ENCODE assay signal across 8 mouse cellular contexts in genomic region chr5:31295606-31296141, GRCm38 (mm10). TPM values are rescaled to one million over a fixed set of nuclear protein-coding genes. Genes with fewer than 3 reads are reported as not detected.
DNase-seq lines count a peak whose midpoint lies in the region; ATAC-seq and TF ChIP-seq lines count a peak whose summit lies in the region.

Gene Fndc4 (minus strand): TSS chr5:31296080.

- H3K9ac ChIP-seq in liver, embryonic 15.5 days = peak within 1 kb of the TSS; percentile 53

- no peak for TF ChIP-seq POLR2A in spleen, adult 2 months (IDR thresholded peaks at IDR 0.05; ENCODE audit: low read depth, low read length)

- DNase-seq in spleen, adult 2 months (ENCODE audit: low read depth in 1 of 2, low spot score in 2 of 2) = no peak
- no peak for DNase-seq in spleen, postnatal 36 days (ENCODE audit: low spot score in 2 of 2)
- peak; percentile 77 to 84 for DNase-seq in cerebellum, postnatal 25 days
- peak; percentile 76 for DNase-seq in heart, embryonic 10.5 days (ENCODE audit: low spot score)
- DNase-seq in kidney, postnatal 10 days = peak; percentile 75
- DNase-seq in retina, postnatal 1 day = peak; percentile 81
- DNase-seq in spleen, adult 18-20 months = no peak

- peaks cover 15% of the 10 kb centered on the region for H3K27me3 ChIP-seq in spleen, adult 2 months (ENCODE audit: control insufficient read depth, insufficient read depth, low read length)
- peaks cover 6% of the 10 kb centered on the region; the same call in 1 of the 2 replicates for H3K27me3 ChIP-seq in heart, embryonic 10.5 days (ENCODE audit: insufficient read depth, poor library complexity, severe bottlenecking)
- H3K27me3 ChIP-seq in liver, embryonic 15.5 days = peaks cover 55% of the 10 kb centered on the region

- H3K4me3 ChIP-seq in spleen, adult 2 months (ENCODE audit: extremely low read depth, insufficient read depth, insufficient read length) = peak within 1 kb of the TSS; percentile 51; the same call in 1 of the 2 replicates
- H3K4me3 ChIP-seq in heart, embryonic 10.5 days = peak within 1 kb of the TSS; percentile 85
- peak within 1 kb of the TSS; percentile 56 for H3K4me3 ChIP-seq in liver, embryonic 15.5 days (replicated peaks)

- no peaks in the 10 kb centered on the region for H3K9me3 ChIP-seq in heart, embryonic 10.5 days
- no peaks in the 10 kb centered on the region for H3K9me3 ChIP-seq in liver, embryonic 15.5 days (replicated peaks)

- no peak for TF ChIP-seq CTCF in spleen, adult 2 months (IDR thresholded peaks at IDR 0.05; ENCODE audit: extremely low read depth, insufficient read depth, insufficient read length, insufficient replicate concordance)

- H3K4me1 ChIP-seq in spleen, adult 2 months (ENCODE audit: control insufficient read depth, insufficient read depth, insufficient read length) = peaks cover 7% of the 10 kb centered on the region; the same call in 1 of the 2 replicates
- peaks cover 31% of the 10 kb centered on the region for H3K4me1 ChIP-seq in heart, embryonic 10.5 days
- peaks cover 30% of the 10 kb centered on the region for H3K4me1 ChIP-seq in liver, embryonic 15.5 days (replicated peaks)

- peak within 1 kb of the TSS; percentile 73 for H3K4me2 ChIP-seq in liver, embryonic 15.5 days

- ATAC-seq in liver, embryonic 15.5 days (ENCODE audit: insufficient read depth) = no peak

- no peak within 1 kb of the TSS for H3K27ac ChIP-seq in spleen, adult 2 months (ENCODE audit: insufficient read depth, low read length)
- H3K27ac ChIP-seq in heart, embryonic 10.5 days = peak within 1 kb of the TSS; percentile 92
- no peak within 1 kb of the TSS for H3K27ac ChIP-seq in liver, embryonic 15.5 days (replicated peaks)

- WGBS in spleen, adult 2 months = 3% methylated on average over 43 of the region's 46 CpGs
- WGBS in heart, embryonic 10.5 days = 1% methylated on average over 45 of the region's 46 CpGs
- WGBS in liver, embryonic 15.5 days (ENCODE audit: insufficient replicate concordance) = under 1% methylated on average over 46 of the region's 46 CpGs

- no peaks in the 10 kb centered on the region for H3K36me3 ChIP-seq in spleen, adult 2 months (ENCODE audit: control insufficient read depth, insufficient read depth, low read length)
- H3K36me3 ChIP-seq in heart, embryonic 10.5 days = peaks cover 15% of the 10 kb centered on the region
- 0 out of 2 replicates have a peak, but pooled peaks cover 2% of the 10 kb centered on the region for H3K36me3 ChIP-seq in liver, embryonic 15.5 days (replicated peaks)

RNA-seq across cellular contexts. Expression of gene Fndc4, which starts in this region (rescaled TPM):
- 3.6 and 4.9 TPM in 2 replicates for polyA plus RNA-seq in spleen, adult 2 months (2012; rRNA removed)
- 30.2 and 51.9 TPM in 2 replicates for polyA plus RNA-seq in heart, embryonic 10.5 days (2016; fragmentation: Nextera tagmentation; extraction: Ambion mirVana)
- polyA plus RNA-seq in liver, embryonic 15.5 days (2015; fragmentation: Nextera tagmentation; extraction: Ambion mirVana) = 4.5 and 4.6 TPM in 2 replicates

Comparison
In these comparisons a context has a peak if more than half of its experiments do, and no peak if none do; other contexts are left out.
1. DNase-seq: peak in cerebellum, postnatal 25 days (2 of 2), heart, embryonic 10.5 days (single experiment), kidney, postnatal 10 days (single experiment) and retina, postnatal 1 day (single experiment); none in spleen, adult 2 months (0 of 2), spleen, postnatal 36 days (0 of 2) and spleen, adult 18-20 months (0 of 2).
2. Peak in every context shown above with its lines, with median percentiles within 50 percentile points of each other: H3K4me3 ChIP-seq.